Mouse (Mus musculus) kidney, adult 2 months (tissue): ENCODE results near the gene Zfp92. TPM values are rescaled to one million over a fixed set of nuclear protein-coding genes. Genes with fewer than 3 reads are reported as not detected.

Experiments used
- DNase-seq: peaks from one replicate; pipeline ENCODE4 v3.0.0; 2021
- H3K27ac ChIP-seq: fragments of 200-500 bp; 2 replicates; pipeline ENCODE4 v1.5.1; 2012; ENCODE audit warnings: low read depth, low read length, control low read depth, inconsistent platforms; ENCODE audit not compliant: insufficient read depth
- H3K27me3 ChIP-seq: fragments of 200-500 bp; replicated peaks from 2 replicates; pipeline ENCODE4 v1.6.1; 2012; ENCODE audit warnings: mild to moderate bottlenecking, moderate library complexity, low read length, inconsistent platforms; ENCODE audit not compliant: control insufficient read depth, insufficient read depth
- H3K36me3 ChIP-seq: fragments of 200-500 bp; 2 replicates; pipeline ENCODE4 v1.6.1; 2012; ENCODE audit warnings: mild to moderate bottlenecking, moderate library complexity, low read length, inconsistent platforms; ENCODE audit not compliant: control insufficient read depth, insufficient read depth
- H3K4me1 ChIP-seq: fragments of 200-500 bp; 2 replicates; pipeline ENCODE4 v1.6.1; 2011; ENCODE audit warnings: low read length; ENCODE audit not compliant: control insufficient read depth, insufficient read depth
- H3K4me3 ChIP-seq: fragments of 200-500 bp; 2 replicates; pipeline ENCODE4 v1.5.1; 2011; ENCODE audit warnings: mild to moderate bottlenecking, low read depth, low read length, control low read depth; ENCODE audit not compliant: insufficient read depth
- CTCF ChIP-seq: fragments of 200-500 bp; conservative IDR thresholded peaks from 2 replicates; pipeline ENCODE4 v1.5.1; 2011; ENCODE audit warnings: low read depth, mild to moderate bottlenecking, control low read depth, low read length, moderate library complexity, mixed read lengths; ENCODE audit not compliant: insufficient read depth, insufficient read length
- POLR2A ChIP-seq: fragments of 200-500 bp; IDR thresholded peaks from one replicate; pipeline ENCODE4 v1.6.1; 2011; ENCODE audit warnings: low read depth, low read length, control low read depth
- WGBS: fragments of 180-500 bp; shearing (Covaris S2); methylation state at CpG from one replicate; pipeline ENCODE4 v1.1.7; 2018; 5-methylcytosine and 5-hydroxymethylcytosine counted together
- polyA plus RNA-seq: library from polyadenylated mRNA; depleted of rRNA; stranded (reverse); fragments of >200 nt; gene quantifications from 2 replicates; pipeline ENCODE4 v1.2.3, GENCODE M21; 2012

The Zfp92 gene
- polyA plus RNA-seq, 1 experiment = 0.06 TPM

DNA sequence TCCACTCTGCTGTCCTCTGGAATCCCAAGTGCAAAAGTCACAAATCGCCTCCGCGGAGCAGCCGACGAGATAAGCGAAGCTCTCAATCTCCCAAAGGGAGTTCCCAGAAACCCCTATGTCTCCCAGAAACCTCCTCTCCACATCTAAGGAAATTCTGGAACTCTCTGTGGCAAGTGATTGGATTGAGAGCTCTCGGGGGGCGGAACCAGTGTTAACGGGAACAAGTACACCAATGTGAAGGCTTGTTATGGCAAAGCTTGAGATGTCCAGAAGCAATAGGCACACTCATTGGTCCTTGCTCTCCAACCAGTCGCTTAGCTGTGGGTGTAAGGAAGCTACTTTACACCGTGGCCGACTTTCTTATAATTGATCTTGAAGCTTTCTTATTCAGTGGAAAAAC is 9.3 kb upstream of the Zfp92 start:
- Histone ChIP-seq H3K27ac (no peak overlapping the region), H3K27me3 (no peaks in the 10 kb centered on the region), H3K4me3 (no peak overlapping the region), H3K36me3 (no peaks in the 10 kb centered on the region), H3K4me1 (no peaks in the 10 kb centered on the region)
- TF ChIP-seq POLR2A = no peak
- TF ChIP-seq CTCF = no peak
- 98% methylated on average over 12 of the region's 12 CpGs for WGBS
- no peak for DNase-seq

DNA sequence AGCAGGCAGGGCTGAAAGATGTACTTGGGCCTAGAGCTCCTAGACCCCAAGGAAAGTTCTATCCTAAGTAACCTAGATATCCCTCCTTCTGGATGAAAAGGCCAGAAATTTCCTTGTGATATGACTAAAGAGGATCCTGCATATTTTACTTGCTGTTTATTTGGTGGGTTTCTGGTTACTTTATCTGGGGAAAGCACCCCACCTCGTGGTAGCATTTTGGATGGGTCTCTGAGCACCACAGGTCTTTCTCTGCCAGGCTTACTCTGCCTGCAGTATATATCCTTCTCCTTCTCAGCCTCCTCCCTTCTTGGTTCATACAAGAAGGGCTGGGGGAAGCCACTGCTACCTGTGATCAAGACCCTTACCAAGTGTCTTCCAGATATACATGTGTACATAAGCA is 1.9 kb downstream of the Zfp92 start:
- TF ChIP-seq CTCF = no peak
- TF ChIP-seq POLR2A = no peak
- Histone ChIP-seq H3K27me3 (no peaks in the 10 kb centered on the region), H3K4me1 (no peaks in the 10 kb centered on the region), H3K27ac (no peak overlapping the region), H3K36me3 (no peaks in the 10 kb centered on the region), H3K4me3 (no peak overlapping the region)
- no peak for DNase-seq
- 29% methylated on average over 1 of the region's 1 CpGs for WGBS

DNA sequence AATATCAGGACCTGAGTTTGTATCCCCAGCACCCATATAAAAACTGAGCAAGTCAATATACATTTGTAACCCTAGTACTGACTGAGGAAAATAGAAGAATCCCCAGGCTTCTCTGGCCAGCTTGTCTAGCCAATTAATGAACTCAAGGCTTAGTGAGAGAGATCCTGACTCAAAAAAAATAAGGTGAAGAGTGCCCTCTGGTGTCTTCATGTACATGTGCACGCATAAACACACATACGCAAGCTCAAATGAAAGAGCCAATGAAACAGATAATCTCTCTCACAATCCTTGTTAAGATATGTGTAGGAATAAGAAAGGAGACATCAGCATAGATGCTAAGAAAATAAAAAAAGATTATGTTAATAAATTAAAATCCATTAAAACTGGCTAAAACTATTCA is 19.1 kb downstream of the Zfp92 start:
- H3K36me3 ChIP-seq = no peaks in the 10 kb centered on the region
- H3K27me3 ChIP-seq = no peaks in the 10 kb centered on the region
- WGBS = 78% methylated on average over 2 of the region's 2 CpGs
- TF ChIP-seq CTCF (no peak), POLR2A (no peak)
- H3K4me1 ChIP-seq = no peaks in the 10 kb centered on the region
- H3K4me3 ChIP-seq = no peak overlapping the region
- H3K27ac ChIP-seq = no peak overlapping the region
- peak; percentile 29 for DNase-seq

DNA sequence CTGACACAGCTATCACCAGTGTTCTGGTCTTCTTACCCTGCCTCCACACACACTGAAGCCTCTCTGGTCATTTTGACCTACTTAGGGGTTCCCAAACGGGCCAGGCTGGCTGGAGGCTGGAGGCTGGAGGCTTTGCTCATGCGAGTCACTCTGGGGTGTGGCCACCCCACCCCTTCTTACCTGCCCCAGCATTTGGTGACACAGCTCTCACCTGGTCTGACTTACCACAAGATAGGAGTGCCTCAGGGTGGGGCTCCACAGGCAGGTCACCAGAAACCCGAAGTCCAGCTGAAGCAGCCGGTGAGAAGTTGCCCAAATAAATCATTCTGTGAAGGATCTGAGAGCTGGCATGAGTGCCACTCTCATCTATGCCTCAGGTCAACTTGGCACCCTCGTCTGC is 22.0 kb downstream of the Zfp92 start:
- H3K36me3 ChIP-seq = no peaks in the 10 kb centered on the region
- H3K4me3 ChIP-seq = no peak overlapping the region
- TF ChIP-seq CTCF = no peak
- no peak for TF ChIP-seq POLR2A

DNA sequence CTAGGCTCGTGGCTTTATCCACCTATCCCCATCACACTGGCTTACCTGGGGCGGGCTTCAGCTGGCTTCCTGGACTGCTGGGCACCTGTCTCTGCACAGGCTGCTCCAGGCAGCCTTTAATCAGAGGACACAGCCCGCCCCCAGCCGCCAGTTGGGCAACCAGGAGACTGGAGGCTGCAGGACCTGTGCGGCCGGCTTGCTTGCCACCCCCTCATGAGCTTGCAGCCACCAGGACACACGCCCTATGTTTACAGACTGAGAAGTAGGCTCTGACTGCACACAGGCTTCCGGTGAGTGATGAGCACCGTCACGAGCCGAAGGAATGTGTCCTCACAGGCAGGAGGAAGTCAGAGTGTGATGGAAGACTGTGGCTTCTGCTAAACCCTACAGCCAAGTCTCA is 24.4 kb downstream of the Zfp92 start, which contains the start of gene Trex2:
Gene Trex2 (minus strand): TSS at position 93 of the 400 bp plus-strand sequence.
- DNase-seq = no peak
- Histone ChIP-seq H3K27me3 (no peaks in the 10 kb centered on the region), H3K27ac (no peak within 1 kb of the TSS), H3K36me3 (no peaks in the 10 kb centered on the region), H3K4me3 (no peak within 1 kb of the TSS), H3K4me1 (no peaks in the 10 kb centered on the region)
- 84% methylated on average over 11 of the region's 11 CpGs for WGBS
- no peak for TF ChIP-seq CTCF
- TF ChIP-seq POLR2A = no peak

More for the DNA sequence above, 22.0 kb downstream of the Zfp92 start:
- H3K27ac ChIP-seq = no peak overlapping the region
- DNase-seq = no peak
- WGBS = 66% methylated on average over 5 of the region's 5 CpGs
- H3K27me3 ChIP-seq = no peaks in the 10 kb centered on the region
- no peaks in the 10 kb centered on the region for H3K4me1 ChIP-seq

DNA sequence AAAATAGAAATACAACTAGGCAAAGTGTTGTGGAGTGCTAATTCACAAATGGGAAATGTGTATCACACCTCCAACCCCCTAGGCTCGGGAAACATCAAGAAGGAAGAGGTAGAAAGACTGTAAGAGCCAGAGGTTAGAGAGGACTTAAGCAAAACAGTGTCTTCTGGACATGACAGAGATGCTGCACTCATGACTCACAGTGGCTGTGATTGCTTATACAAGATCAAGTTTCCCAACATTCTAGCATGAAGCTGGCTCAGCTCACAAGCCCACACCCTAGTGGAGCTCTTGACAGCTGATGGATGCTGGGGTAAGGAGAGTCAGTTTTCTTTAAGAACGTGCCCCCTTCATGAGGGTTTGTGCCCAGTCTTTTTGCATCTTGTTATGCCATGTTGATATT is 30.5 kb downstream of the Zfp92 start:
- no peaks in the 10 kb centered on the region for H3K4me1 ChIP-seq
- no peak overlapping the region for H3K4me3 ChIP-seq
- no peak for TF ChIP-seq POLR2A
- TF ChIP-seq CTCF = no peak
- no peaks in the 10 kb centered on the region for H3K27me3 ChIP-seq
- no peak for DNase-seq
- H3K27ac ChIP-seq = no peak overlapping the region
- no peaks in the 10 kb centered on the region for H3K36me3 ChIP-seq
- WGBS = 66% methylated on average over 2 of the region's 2 CpGs

DNA sequence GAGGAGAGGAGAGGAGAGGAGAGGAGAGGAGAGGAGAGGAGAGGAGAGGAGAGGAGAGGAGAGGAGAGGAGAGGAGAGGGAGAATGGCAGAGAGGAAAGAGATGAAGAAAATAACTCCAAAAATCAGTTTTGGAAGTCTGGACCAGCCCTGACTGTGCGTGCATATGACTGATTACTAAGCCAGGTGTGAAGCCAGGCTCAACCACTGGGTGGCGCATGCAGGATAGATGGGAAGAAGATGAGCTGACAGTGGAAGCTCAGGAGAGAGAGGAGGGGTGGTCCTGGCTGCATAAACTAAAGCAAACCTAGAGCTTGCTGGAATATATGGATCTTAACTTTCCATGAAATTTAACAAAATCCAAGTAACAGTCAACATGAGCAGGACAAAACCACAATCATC is 41.1 kb downstream of the Zfp92 start:
- H3K27ac ChIP-seq = no peak overlapping the region
- no peaks in the 10 kb centered on the region for H3K4me1 ChIP-seq
- H3K27me3 ChIP-seq = no peaks in the 10 kb centered on the region
- no peak for TF ChIP-seq POLR2A
- peak; percentile 76 for TF ChIP-seq CTCF
- 26% methylated on average over 2 of the region's 2 CpGs for WGBS
- H3K4me3 ChIP-seq = no peak overlapping the region
- no peaks in the 10 kb centered on the region for H3K36me3 ChIP-seq
- DNase-seq = peak; percentile 55
